Mouse (Mus musculus) cerebellum, postnatal 36 days (tissue): ENCODE measurements around the gene Bicra.

Experiments
- DNase-seq, 2 experiments: peaks; one replicate each; pipeline ENCODE4 v3.0.0; 2021 to 2022; ENCODE audit warnings: mixed read lengths in 2 of 2

The Bicra gene

GRCm38 (mm10) chr7:16013722-16014275 is 33.9 kb downstream of the Bicra start:
- peak; percentile 21 to 29 for DNase-seq

GRCm38 (mm10) chr7:16012576-16013263 is 35.0 kb downstream of the Bicra start:
- no peak for DNase-seq

- DNase-seq = no peak
These were observed 36.2 kb downstream of the Bicra start for GRCm38 (mm10) chr7:16011418-16012085.

- DNase-seq = no peak
These were observed 37.1 kb downstream of the Bicra start for GRCm38 (mm10) chr7:16010649-16011048.

- DNase-seq = no peak
These were observed 38.1 kb downstream of the Bicra start for GRCm38 (mm10) chr7:16009636-16010035.

- DNase-seq = no peak
These were observed 42.7 kb downstream of the Bicra start for GRCm38 (mm10) chr7:16005020-16005419.

- DNase-seq = no peak
These were observed 43.4 kb downstream of the Bicra start for GRCm38 (mm10) chr7:16004177-16004856.

- DNase-seq = no peak
These were observed 44.7 kb downstream of the Bicra start for GRCm38 (mm10) chr7:16003032-16003431.

- no peak for DNase-seq
These were observed 45.5 kb downstream of the Bicra start for GRCm38 (mm10) chr7:16002171-16002570.

GRCm38 (mm10) chr7:16001691-16002090 is 46.0 kb downstream of the Bicra start:
- no peak for DNase-seq

- DNase-seq = no peak
These were observed 53.9 kb downstream of the Bicra start for GRCm38 (mm10) chr7:15993789-15994188.

GRCm38 (mm10) chr7:15993152-15993551 is 54.6 kb downstream of the Bicra start:
- DNase-seq = no peak

GRCm38 (mm10) chr7:15991764-15992163 is 56.0 kb downstream of the Bicra start:
- DNase-seq = no peak

- DNase-seq = no peak
These were observed 59.9 kb downstream of the Bicra start for GRCm38 (mm10) chr7:15987661-15988356.

GRCm38 (mm10) chr7:15982729-15983407 is 64.9 kb downstream of the Bicra start:
- peak in 1 of 2 experiments; percentile 53 for DNase-seq

GRCm38 (mm10) chr7:15981538-15981937 is 66.2 kb downstream of the Bicra start:
- no peak for DNase-seq

- peak in 1 of 2 experiments; percentile 24 for DNase-seq
These were observed 67.5 kb downstream of the Bicra start for GRCm38 (mm10) chr7:15980246-15980645.

- DNase-seq = peak; percentile 55 to 69
These were observed 71.8 kb downstream of the Bicra start for GRCm38 (mm10) chr7:15975904-15976303.

- no peak for DNase-seq
These were observed 72.3 kb downstream of the Bicra start for GRCm38 (mm10) chr7:15975451-15975850.

- DNase-seq = peak; percentile 75
These were observed 73.0 kb downstream of the Bicra start for GRCm38 (mm10) chr7:15974712-15975111.

GRCm38 (mm10) chr7:15972247-15972646 is 75.5 kb downstream of the Bicra start:
- DNase-seq = no peak

- DNase-seq = no peak
These were observed 78.0 kb downstream of the Bicra start for GRCm38 (mm10) chr7:15969674-15970073.
